Mouse (Mus musculus) hindbrain, embryonic 14.5 days (tissue): Measurements from ENCODE around the gene Tcp1. TPM values are rescaled to one million over a fixed set of nuclear protein-coding genes. Genes with fewer than 3 reads are reported as not detected.

Experiments
- ATAC-seq: fragments of 200-750 bp; cut with Nextera tagmentation; 2 replicates; pipeline ENCODE4 v1.8.0; 2017; ENCODE audit warnings: moderate number of reproducible peaks, mild to moderate bottlenecking, moderate TSS enrichment, moderate library complexity; ENCODE audit not compliant: low FRiP score
- DNase-seq: peaks from one replicate; pipeline ENCODE4 v3.0.0-alpha.2; 2015; ENCODE audit warnings: low spot score
- H3K27ac ChIP-seq: fragments of 300-500 bp; sonication (generic); 2 replicates; pipeline ENCODE4 v1.5.1; 2014; ENCODE audit warnings: mild to moderate bottlenecking, moderate library complexity
- H3K27me3 ChIP-seq: fragments of 300-500 bp; sonication (generic); 2 replicates; pipeline ENCODE4 v1.6.1; 2014; ENCODE audit warnings: mild to moderate bottlenecking, low read length, mixed read lengths; ENCODE audit not compliant: control insufficient read depth, insufficient read depth
- H3K36me3 ChIP-seq: fragments of 300-500 bp; sonication (generic); replicated peaks from 2 replicates; pipeline ENCODE4 v1.6.1; 2014; ENCODE audit not compliant: control insufficient read depth, insufficient read depth
- H3K4me1 ChIP-seq: fragments of 300-500 bp; sonication (generic); replicated peaks from 2 replicates; pipeline ENCODE4 v1.6.1; 2014; ENCODE audit warnings: antibody characterized with exemption, low read length, mixed read lengths; ENCODE audit not compliant: control insufficient read depth, insufficient read depth
- H3K4me2 ChIP-seq: fragments of 300-500 bp; sonication (generic); replicated peaks from 2 replicates; pipeline ENCODE4 v1.6.1; 2014; ENCODE audit warnings: mild to moderate bottlenecking, moderate library complexity
- H3K4me3 ChIP-seq: fragments of 300-500 bp; sonication (generic); replicated peaks from 2 replicates; pipeline ENCODE4 v1.5.1; 2014; ENCODE audit warnings: mild to moderate bottlenecking, low read length
- H3K9ac ChIP-seq: fragments of 300-500 bp; sonication (generic); 2 replicates; pipeline ENCODE4 v1.6.1; 2014
- H3K9me3 ChIP-seq: fragments of 300-500 bp; sonication (generic); 2 replicates; pipeline ENCODE4 v1.6.1; 2016; ENCODE audit warnings: low read length; ENCODE audit not compliant: control insufficient read depth
- WGBS: fragments of 180-500 bp; shearing (Covaris S2); extraction: QIAGEN DNeasy Blood & Tissue Kit; methylation state at CpG from one replicate; pipeline ENCODE4 v1.1.7; 2014; 5-methylcytosine and 5-hydroxymethylcytosine counted together
- polyA plus RNA-seq: library from polyadenylated mRNA; unstranded; fragments of >200 nt; fragmentation: Nextera tagmentation; extraction: Ambion mirVana; gene quantifications from 2 replicates; pipeline ENCODE4 v1.2.1, GENCODE M21; 2014

Gene Tcp1
- polyA plus RNA-seq: 392 and 417 TPM in 2 replicates

DNA sequence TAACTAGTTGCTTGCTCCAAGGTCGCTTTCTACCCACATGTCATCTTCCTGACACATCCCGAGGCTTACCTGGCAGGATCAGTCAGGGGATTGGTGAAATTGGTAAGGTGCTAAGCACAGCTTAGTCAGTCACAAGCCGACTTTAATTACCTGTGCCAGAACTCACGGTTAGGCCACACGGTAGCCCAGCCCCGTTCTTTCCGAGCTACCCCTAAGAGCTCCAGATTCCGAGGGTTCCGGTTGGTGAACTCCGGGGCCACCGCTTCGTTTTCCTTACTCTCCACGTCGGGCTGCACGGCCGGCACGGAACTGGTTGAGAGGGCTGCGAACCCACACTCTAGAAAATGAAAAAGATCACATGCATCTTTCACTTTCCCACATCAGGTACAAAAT, at the start of gene Tcp1:
Tcp1 (plus strand) TSS at position 214 of the 393 bp plus-strand sequence.
- Histone ChIP-seq H3K4me2 (peak within 1 kb of the TSS; percentile 92), H3K4me3 (peak within 1 kb of the TSS; percentile 94), H3K36me3 (peaks cover 62% of the 10 kb centered on the region), H3K4me1 (peaks cover 19% of the 10 kb centered on the region), H3K9ac (peak within 1 kb of the TSS; percentile 97), H3K27ac (peak within 1 kb of the TSS; percentile 92), H3K27me3 (no peaks in the 10 kb centered on the region), H3K9me3 (no peaks in the 10 kb centered on the region)
- ATAC-seq (peak; percentile 5; the same call in 1 of the 2 replicates), DNase-seq (no peak)
- 1% methylated on average over 18 of the region's 18 CpGs for WGBS

DNA sequence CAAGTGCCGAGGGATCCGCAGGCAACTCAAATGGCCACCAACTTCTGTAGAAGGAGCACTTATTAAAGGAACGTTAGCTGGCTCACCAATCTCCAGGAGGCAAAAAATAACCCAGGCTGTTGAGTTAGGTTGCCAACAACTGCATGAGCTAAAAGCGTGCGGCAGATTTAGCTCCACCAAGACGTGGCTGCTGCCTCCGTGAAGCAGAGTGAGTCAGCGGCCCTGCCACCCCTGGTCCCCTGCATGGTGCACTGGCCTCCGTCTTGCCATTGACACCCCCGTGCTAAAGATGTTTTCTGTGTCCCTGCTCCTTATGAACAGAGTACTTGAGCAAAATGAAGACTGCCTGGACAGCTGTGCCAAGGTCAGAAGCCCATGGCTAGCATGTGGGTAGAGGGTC, 48.6 kb upstream of the Tcp1 start:
- Histone ChIP-seq H3K4me3 (no peak overlapping the region), H3K27me3 (no peaks in the 10 kb centered on the region), H3K4me1 (no peaks in the 10 kb centered on the region), H3K9ac (no peak overlapping the region), H3K27ac (no peak overlapping the region), H3K36me3 (no peaks in the 10 kb centered on the region), H3K4me2 (no peak overlapping the region), H3K9me3 (no peaks in the 10 kb centered on the region)
- DNase-seq (no peak), ATAC-seq (no peak)
- 86% methylated on average over 10 of the region's 10 CpGs for WGBS

DNA sequence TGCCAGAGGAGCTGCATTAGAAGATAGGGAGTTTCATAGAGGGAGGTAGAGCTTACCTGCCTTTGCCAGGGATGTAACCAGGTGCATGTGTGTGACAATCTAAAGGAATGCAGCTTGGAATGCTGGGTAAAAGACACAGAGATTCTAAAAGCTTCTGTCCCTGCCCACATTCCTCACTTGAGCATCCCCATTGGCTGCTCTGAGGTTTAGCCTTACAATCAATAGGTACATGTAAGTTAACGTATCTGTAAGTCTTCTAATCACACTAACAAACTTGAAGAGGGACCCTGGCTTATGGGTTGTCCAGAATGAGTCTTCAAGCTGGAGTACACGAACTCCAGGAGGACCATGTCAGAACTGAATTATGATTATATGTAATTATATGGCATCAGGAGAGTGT, 47.5 kb upstream of the Tcp1 start, which contains the start of gene Mas1:
Mas1 (minus strand) TSS at position 101 of the 400 bp plus-strand sequence.
- H3K9me3 ChIP-seq: no peaks in the 10 kb centered on the region
- H3K9ac ChIP-seq: no peak within 1 kb of the TSS
- no peaks in the 10 kb centered on the region for H3K36me3 ChIP-seq
- WGBS: 68% methylated on average over 2 of the region's 2 CpGs
- no peak within 1 kb of the TSS for H3K4me2 ChIP-seq
- DNase-seq (no peak), ATAC-seq (no peak)
- H3K27ac ChIP-seq: no peak within 1 kb of the TSS
- no peaks in the 10 kb centered on the region for H3K27me3 ChIP-seq
- H3K4me1 ChIP-seq: no peaks in the 10 kb centered on the region
- H3K4me3 ChIP-seq: no peak within 1 kb of the TSS

DNA sequence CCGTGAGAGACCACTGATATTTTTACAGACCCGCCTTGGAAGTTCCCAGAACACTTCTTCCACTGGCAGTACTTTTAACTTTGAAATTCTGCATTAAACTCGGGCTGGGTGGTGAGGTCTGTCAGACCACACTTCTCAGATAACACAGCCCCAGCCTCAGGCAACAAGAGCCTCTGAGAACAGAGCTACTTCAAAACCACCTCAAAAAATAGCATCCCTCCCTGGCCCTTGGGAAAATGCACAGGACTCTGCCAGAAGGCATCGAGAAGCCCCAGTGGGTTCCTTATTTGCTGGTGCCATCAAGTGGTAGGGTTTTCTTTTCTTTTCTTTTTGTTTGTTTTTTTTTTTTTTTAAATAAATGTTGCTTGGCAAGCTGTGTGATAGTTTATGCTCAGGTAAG, 46.9 kb upstream of the Tcp1 start:
- H3K4me1 ChIP-seq: no peaks in the 10 kb centered on the region
- H3K27me3 ChIP-seq: no peaks in the 10 kb centered on the region
- H3K4me2 ChIP-seq: no peak overlapping the region
- H3K9ac ChIP-seq: no peak overlapping the region
- no peaks in the 10 kb centered on the region for H3K9me3 ChIP-seq
- DNase-seq: no peak
- H3K4me3 ChIP-seq: no peak overlapping the region
- no peak for ATAC-seq
- no peaks in the 10 kb centered on the region for H3K36me3 ChIP-seq
- WGBS: 41% methylated on average over 4 of the region's 4 CpGs
- H3K27ac ChIP-seq: no peak overlapping the region

DNA sequence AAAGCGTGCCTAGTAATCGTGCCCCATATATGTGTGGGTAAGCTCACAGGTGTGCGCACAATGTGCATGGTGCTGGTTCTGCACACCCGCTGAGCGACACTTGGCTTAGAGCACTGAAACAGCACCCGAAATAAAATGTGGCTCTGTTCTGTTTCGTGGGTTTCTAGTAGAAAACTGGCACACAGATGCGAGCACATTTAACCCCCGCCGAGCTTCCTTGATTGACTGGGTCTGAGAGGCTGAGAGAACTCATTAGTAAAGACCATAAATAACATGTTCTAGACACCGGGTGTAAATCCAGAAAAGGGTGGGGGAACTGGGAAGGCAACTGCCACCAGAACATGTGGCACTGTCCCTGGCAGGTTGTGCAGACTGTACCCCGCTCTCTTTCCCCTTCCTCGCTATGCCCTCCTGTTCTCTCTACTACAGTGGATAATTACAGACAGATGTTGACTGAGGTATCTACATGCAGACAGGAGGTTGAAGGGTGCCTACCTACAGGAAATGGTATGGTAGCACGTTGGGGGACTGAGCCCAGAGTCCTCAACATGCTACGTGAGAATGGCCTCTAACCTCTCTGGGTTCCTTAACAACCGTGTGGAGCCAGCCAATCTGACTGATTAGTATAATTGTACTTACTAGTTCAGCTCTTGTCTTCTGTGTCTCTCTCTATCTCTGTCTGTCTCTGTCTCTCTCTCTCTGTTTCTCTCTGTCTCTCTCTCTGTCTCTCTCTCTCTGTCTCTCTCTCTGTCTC, 43.0 kb upstream of the Tcp1 start:
- Histone ChIP-seq H3K9me3 (no peaks in the 10 kb centered on the region), H3K27ac (no peak overlapping the region), H3K4me1 (no peaks in the 10 kb centered on the region), H3K36me3 (no peaks in the 10 kb centered on the region), H3K4me2 (no peak overlapping the region), H3K27me3 (no peaks in the 10 kb centered on the region), H3K9ac (no peak overlapping the region), H3K4me3 (no peak overlapping the region)
- WGBS: 67% methylated on average over 16 of the region's 16 CpGs
- ATAC-seq: 0 out of 2 replicates have a peak, but pooled peaks have one; percentile 51
- no peak for DNase-seq

DNA sequence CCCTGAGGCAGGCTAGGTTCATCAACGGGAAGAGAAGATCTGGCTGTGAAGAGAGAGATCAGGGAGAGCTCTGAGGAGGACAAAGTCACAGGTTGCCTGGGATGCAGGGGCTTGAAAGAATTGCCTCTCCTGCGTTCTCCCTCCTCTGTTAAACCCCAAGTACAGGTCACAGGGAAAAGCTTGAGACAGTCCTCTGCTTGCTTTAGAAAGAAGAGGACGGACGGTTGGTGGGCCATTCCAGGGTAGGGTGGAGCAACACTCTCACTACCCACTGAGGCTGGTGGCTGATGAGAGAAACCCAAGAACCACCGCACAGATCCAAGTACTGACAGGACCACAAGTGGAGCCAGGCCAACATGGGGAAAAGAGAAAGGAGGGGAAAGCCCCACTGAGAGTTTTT, 39.8 kb upstream of the Tcp1 start, which contains the start of gene Mrgprh:
Mrgprh (plus strand) TSS at position 301 of the 400 bp plus-strand sequence.
- Histone ChIP-seq H3K4me3 (no peak within 1 kb of the TSS), H3K4me1 (no peaks in the 10 kb centered on the region), H3K9ac (no peak within 1 kb of the TSS), H3K27me3 (no peaks in the 10 kb centered on the region), H3K4me2 (no peak within 1 kb of the TSS), H3K27ac (no peak within 1 kb of the TSS), H3K9me3 (no peaks in the 10 kb centered on the region), H3K36me3 (no peaks in the 10 kb centered on the region)
- WGBS: 88% methylated on average over 5 of the region's 5 CpGs
- no peak for ATAC-seq
- DNase-seq: no peak

DNA sequence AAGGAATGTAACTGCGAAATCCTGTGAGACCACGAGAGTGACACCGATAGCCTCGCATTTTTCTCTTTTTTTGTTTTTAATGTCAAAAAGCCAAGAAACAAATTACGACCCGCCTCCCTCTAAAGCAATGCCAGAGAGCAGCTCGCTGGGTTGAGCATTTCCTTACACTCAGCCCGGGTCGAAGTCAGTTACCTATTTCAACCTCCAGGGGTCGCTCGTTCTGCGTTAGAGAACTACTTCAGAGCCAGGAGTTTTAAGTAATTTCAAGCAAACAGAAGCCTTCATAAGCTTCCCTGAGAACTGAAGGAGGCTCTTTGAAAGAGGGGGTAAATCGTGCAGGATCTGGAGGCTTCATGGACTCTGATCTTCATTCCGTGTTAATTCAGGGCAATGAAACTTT, 35.3 kb upstream of the Tcp1 start:
- Histone ChIP-seq H3K4me3 (no peak overlapping the region), H3K27ac (no peak overlapping the region), H3K36me3 (no peaks in the 10 kb centered on the region), H3K4me2 (peak overlapping the region; percentile 36), H3K9me3 (no peaks in the 10 kb centered on the region), H3K27me3 (no peaks in the 10 kb centered on the region), H3K9ac (no peak overlapping the region), H3K4me1 (no peaks in the 10 kb centered on the region)
- DNase-seq: peak; percentile 89
- WGBS: 3% methylated on average over 14 of the region's 14 CpGs
- ATAC-seq: no peak

DNA sequence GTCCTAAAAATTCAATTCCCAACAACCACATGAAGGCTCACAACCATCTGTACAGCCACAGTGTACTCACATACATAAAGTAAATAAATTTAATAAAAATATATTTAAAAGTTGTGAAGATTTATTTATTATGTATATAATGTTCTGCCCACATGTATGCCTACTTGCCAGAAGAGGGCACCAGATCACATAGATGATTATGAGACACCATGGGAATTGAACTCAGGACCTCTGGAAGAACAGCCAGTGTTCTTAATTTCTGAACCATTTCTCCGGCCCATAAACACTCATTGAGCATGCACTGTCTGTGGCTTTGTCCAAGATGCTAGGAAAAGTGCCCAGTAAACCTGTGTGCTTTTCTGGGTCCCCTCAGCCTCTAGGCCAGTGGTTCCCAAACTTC, 34.3 kb upstream of the Tcp1 start:
- no peak overlapping the region for H3K4me3 ChIP-seq
- no peak for DNase-seq
- no peak overlapping the region for H3K27ac ChIP-seq
- H3K4me2 ChIP-seq: no peak overlapping the region
- H3K9ac ChIP-seq: no peak overlapping the region
- no peak for ATAC-seq
- WGBS: 89% methylated on average over 1 of the region's 1 CpGs
- H3K9me3 ChIP-seq: no peaks in the 10 kb centered on the region
- no peaks in the 10 kb centered on the region for H3K36me3 ChIP-seq
- no peaks in the 10 kb centered on the region for H3K4me1 ChIP-seq
- H3K27me3 ChIP-seq: no peaks in the 10 kb centered on the region

DNA sequence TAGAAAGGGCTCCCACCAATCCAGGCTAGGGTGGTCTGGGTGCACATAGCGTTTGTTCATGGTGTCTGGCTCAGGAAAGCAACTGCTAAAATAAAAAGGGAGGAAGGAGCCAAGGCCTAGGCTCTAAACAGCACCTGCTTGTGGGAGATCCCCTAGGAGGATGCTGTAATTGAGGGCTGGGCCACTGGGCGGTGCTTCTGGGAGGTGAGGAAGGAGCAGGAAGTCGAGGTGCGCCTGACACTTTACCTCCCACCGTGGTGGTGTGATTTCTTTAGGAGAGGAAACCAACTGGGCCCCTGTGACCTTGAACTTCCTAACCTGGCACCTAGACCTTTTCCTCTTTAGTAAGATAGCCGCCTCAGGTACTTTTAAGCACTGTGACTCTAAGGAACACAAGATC, 28.9 kb upstream of the Tcp1 start:
- no peaks in the 10 kb centered on the region for H3K4me1 ChIP-seq
- H3K36me3 ChIP-seq: peaks cover 22% of the 10 kb centered on the region
- no peak overlapping the region for H3K9ac ChIP-seq
- no peaks in the 10 kb centered on the region for H3K9me3 ChIP-seq
- ATAC-seq (no peak), DNase-seq (no peak)
- H3K27me3 ChIP-seq: no peaks in the 10 kb centered on the region
- H3K27ac ChIP-seq: no peak overlapping the region
- H3K4me2 ChIP-seq: no peak overlapping the region
- no peak overlapping the region for H3K4me3 ChIP-seq
- 45% methylated on average over 6 of the region's 6 CpGs for WGBS
